Mouse (Mus musculus) embryo, embryonic 10 days (tissue): ENCODE data around the gene Fau.
"Not testable (repeated sequence)": the region's sequence is repeated elsewhere in the genome, so short reads cannot be mapped to it uniquely, and the experiment has no call there.

Experiments
- DNase-seq: peaks from one replicate; pipeline ENCODE4 v3.0.0-alpha.2; 2015; ENCODE audit warnings: low spot score

Gene Fau

GRCm38 (mm10) chr19:6057313-6058096, at the start of gene Fau, which contains the start of gene Mrpl49:
Fau (plus strand) TSS chr19:6057844.
Mrpl49 (minus strand) TSS chr19:6057785.
- peak; percentile 100 for DNase-seq

- DNase-seq: no peak
Measured at GRCm38 (mm10) chr19:6009137-6009536, 48.5 kb upstream of the Fau start.

- DNase-seq: no peak
Measured at GRCm38 (mm10) chr19:6013691-6014090, 44.0 kb upstream of the Fau start.

- peak; percentile 53 for DNase-seq
Measured at GRCm38 (mm10) chr19:6014991-6015510, 42.6 kb upstream of the Fau start.

- peak; percentile 81 for DNase-seq
Measured at GRCm38 (mm10) chr19:6015511-6016315, 41.9 kb upstream of the Fau start, which contains the start of gene Capn1. Capn1 (minus strand) TSS chr19:6015897.

GRCm38 (mm10) chr19:6016532-6016931, 41.1 kb upstream of the Fau start:
- peak; percentile 50 for DNase-seq

- peak; percentile 89 for DNase-seq
Measured at GRCm38 (mm10) chr19:6018142-6019089, 39.2 kb upstream of the Fau start.

- DNase-seq: no peak
Measured at GRCm38 (mm10) chr19:6020276-6020675, 37.4 kb upstream of the Fau start.

GRCm38 (mm10) chr19:6023059-6023458, 34.6 kb upstream of the Fau start:
- DNase-seq: no peak

- no peak for DNase-seq
Measured at GRCm38 (mm10) chr19:6023930-6024329, 33.7 kb upstream of the Fau start.

- no peak for DNase-seq
Measured at GRCm38 (mm10) chr19:6028991-6029390, 28.7 kb upstream of the Fau start.

GRCm38 (mm10) chr19:6029426-6029825, 28.2 kb upstream of the Fau start:
- no peak for DNase-seq

- DNase-seq: no peak
Measured at GRCm38 (mm10) chr19:6030520-6031280, 26.9 kb upstream of the Fau start.

GRCm38 (mm10) chr19:6035966-6036585, 21.6 kb upstream of the Fau start:
- DNase-seq: no peak

- no peak for DNase-seq
Measured at GRCm38 (mm10) chr19:6037695-6038094, 19.9 kb upstream of the Fau start.

GRCm38 (mm10) chr19:6038326-6038725, 19.3 kb upstream of the Fau start:
- no peak for DNase-seq

GRCm38 (mm10) chr19:6040002-6040401, 17.6 kb upstream of the Fau start:
- no peak for DNase-seq

GRCm38 (mm10) chr19:6042293-6042692, 15.4 kb upstream of the Fau start:
- DNase-seq: no peak

GRCm38 (mm10) chr19:6044102-6044501, 13.5 kb upstream of the Fau start:
- DNase-seq: not testable (repeated sequence)
